Mouse (Mus musculus) CH12F3 (cell line): ENCODE measurements around the gene Pknox2.

ENCODE experiments used
- in situ Hi-C: fragments of 300-500 bp; cut with MboI; formaldehyde crosslinking; loops from 2 replicates; pipeline ENCODE4 v1.14.3; 2020; ENCODE audit warnings: low sequenced_read_pairs

Gene Pknox2

GRCm38 (mm10) chr9:36950271-36951132, 196.7 kb downstream of the Pknox2 start:
- in situ Hi-C loops, result no loop called here

- in situ Hi-C loops, result no loop called here
These were observed 199.0 kb downstream of the Pknox2 start for GRCm38 (mm10) chr9:36948181-36948580.

- in situ Hi-C loops, result no loop called here
These were observed 200.0 kb downstream of the Pknox2 start for GRCm38 (mm10) chr9:36947056-36947694.

GRCm38 (mm10) chr9:36944843-36945242, 202.4 kb downstream of the Pknox2 start:
- in situ Hi-C loops, result no loop called here

- in situ Hi-C loops, result no loop called here
These were observed 204.6 kb downstream of the Pknox2 start for GRCm38 (mm10) chr9:36942561-36942960.

- in situ Hi-C loops, result no loop called here
These were observed 205.1 kb downstream of the Pknox2 start for GRCm38 (mm10) chr9:36942131-36942530.

- in situ Hi-C loops, result no loop called here
These were observed 205.6 kb downstream of the Pknox2 start for GRCm38 (mm10) chr9:36941565-36941964.

GRCm38 (mm10) chr9:36938601-36939078, 208.6 kb downstream of the Pknox2 start:
- in situ Hi-C loops, result no loop called here

- in situ Hi-C loops, result no loop called here
These were observed 213.3 kb downstream of the Pknox2 start for GRCm38 (mm10) chr9:36933813-36934493.

- in situ Hi-C loops, result no loop called here
These were observed 214.0 kb downstream of the Pknox2 start for GRCm38 (mm10) chr9:36932950-36933812.

- in situ Hi-C loops, result no loop called here
These were observed 215.6 kb downstream of the Pknox2 start for GRCm38 (mm10) chr9:36931657-36932056.

- in situ Hi-C loops, result no loop called here
These were observed 223.5 kb downstream of the Pknox2 start for GRCm38 (mm10) chr9:36923753-36924152.

GRCm38 (mm10) chr9:36921718-36922415, 225.3 kb downstream of the Pknox2 start:
- in situ Hi-C loops, result no loop called here

- in situ Hi-C loops, result no loop called here
These were observed 227.7 kb downstream of the Pknox2 start for GRCm38 (mm10) chr9:36919472-36919871.

- in situ Hi-C loops, result no loop called here
These were observed 228.6 kb downstream of the Pknox2 start for GRCm38 (mm10) chr9:36918582-36918981.

- in situ Hi-C loops, result no loop called here
These were observed 230.3 kb downstream of the Pknox2 start for GRCm38 (mm10) chr9:36916915-36917314.

GRCm38 (mm10) chr9:36916362-36916761, 230.8 kb downstream of the Pknox2 start:
- in situ Hi-C loops, result no loop called here

GRCm38 (mm10) chr9:36905452-36905851, 241.8 kb downstream of the Pknox2 start:
- in situ Hi-C loops, result no loop called here

- in situ Hi-C loops, result no loop called here
These were observed 246.7 kb downstream of the Pknox2 start for GRCm38 (mm10) chr9:36900464-36900863.

GRCm38 (mm10) chr9:36898560-36898959, 248.6 kb downstream of the Pknox2 start:
- in situ Hi-C loops, result no loop called here
